Mouse (Mus musculus): ENCODE data around the gene Gpa33. TPM values are rescaled to one million over a fixed set of nuclear protein-coding genes. Genes with fewer than 3 reads are reported as not detected.
A peak's percentile ranks its signal among the peaks of the same experiment; 100 is the strongest.
"Not testable (repeated sequence)": the region's sequence is repeated elsewhere in the genome, so short reads cannot be mapped to it uniquely, and the experiment has no call there.

The Gpa33 gene
- polyA plus RNA-seq, 1 experiment from 2014 or later = 13.4 TPM

DNA sequence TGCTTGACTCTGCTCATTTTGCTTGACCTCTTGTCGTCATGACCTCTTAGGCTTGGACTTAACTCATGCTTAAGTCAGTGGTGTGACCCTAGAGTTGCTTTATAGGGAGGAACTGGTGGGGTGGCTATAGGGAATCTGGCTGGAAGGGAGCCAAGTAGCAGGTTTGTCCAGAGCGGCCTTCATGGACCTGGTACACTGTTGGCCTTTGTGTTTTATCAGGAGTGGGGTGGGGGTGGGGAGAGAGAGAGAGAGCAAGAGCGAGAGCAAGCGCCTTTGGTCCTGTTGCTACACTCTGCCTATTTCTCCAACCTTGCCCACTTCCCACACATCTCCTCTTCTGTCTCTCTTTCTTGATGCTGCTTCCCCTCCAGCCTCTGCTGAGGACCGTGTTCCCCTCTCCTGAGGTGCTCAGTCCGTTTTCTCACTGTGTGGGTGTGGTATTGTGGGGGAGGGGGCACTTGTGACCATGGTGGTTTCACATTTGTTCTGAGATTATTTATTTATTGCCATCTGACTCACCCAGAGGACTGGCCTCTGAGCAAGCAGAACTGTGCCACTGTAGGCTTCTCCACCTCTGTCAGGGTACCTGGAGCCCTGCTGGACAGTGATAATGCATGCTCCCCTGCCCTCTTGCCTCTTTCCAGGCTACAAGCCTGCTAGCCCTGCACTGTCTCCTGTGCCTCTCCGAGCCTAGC is 7.4 kb downstream of the Gpa33 start:
- 53% methylated on average over 7 of the region's 7 CpGs for WGBS
- peak overlapping the region; percentile 40; the same call in 1 of the 2 replicates for H3K27ac ChIP-seq
- H3K4me2 ChIP-seq = no peak overlapping the region
- H3K4me1 ChIP-seq = no peaks in the 10 kb centered on the region
- H3K4me3 ChIP-seq (replicated peaks) = no peak overlapping the region
- no peaks in the 10 kb centered on the region for H3K36me3 ChIP-seq
- no peaks in the 10 kb centered on the region for H3K9me3 ChIP-seq
- ATAC-seq (ENCODE audit: insufficient read depth, low FRiP score, low read depth) = peak; percentile 71
- no peak overlapping the region for H3K9ac ChIP-seq
- H3K27me3 ChIP-seq (replicated peaks) = no peaks in the 10 kb centered on the region

DNA sequence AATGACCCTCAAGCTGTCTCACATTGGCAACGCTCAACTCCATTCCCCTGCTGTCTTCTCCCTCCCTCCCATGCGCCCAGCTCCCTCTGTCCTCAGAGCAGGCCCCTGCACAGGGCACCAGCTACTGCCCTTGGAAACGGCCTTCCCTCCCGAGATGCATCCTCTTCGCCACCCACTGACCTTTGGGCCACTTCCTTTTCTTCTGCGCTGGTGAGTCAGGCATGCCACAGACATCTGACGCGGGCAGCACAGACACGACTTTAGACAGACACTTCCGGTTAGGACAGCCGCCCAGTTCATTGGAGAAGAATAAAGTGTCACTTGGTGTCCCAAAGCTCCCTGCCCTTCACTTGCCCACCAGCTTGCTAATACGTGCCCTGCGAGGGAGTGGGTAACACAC is 8.1 kb downstream of the Gpa33 start:
- WGBS = 54% methylated on average over 13 of the region's 13 CpGs
- Histone ChIP-seq H3K4me1 (no peaks in the 10 kb centered on the region), H3K27me3 (replicated peaks) (no peaks in the 10 kb centered on the region), H3K9me3 (no peaks in the 10 kb centered on the region), H3K4me2 (no peak overlapping the region), H3K36me3 (no peaks in the 10 kb centered on the region), H3K9ac (no peak overlapping the region), H3K4me3 (replicated peaks) (no peak overlapping the region), H3K27ac (0 out of 2 replicates have a peak overlapping the region, but pooled peaks have one; percentile 40)
- ATAC-seq (ENCODE audit: insufficient read depth, low FRiP score, low read depth) = 0 out of 2 replicates have a peak, but pooled peaks have one; percentile 13

DNA sequence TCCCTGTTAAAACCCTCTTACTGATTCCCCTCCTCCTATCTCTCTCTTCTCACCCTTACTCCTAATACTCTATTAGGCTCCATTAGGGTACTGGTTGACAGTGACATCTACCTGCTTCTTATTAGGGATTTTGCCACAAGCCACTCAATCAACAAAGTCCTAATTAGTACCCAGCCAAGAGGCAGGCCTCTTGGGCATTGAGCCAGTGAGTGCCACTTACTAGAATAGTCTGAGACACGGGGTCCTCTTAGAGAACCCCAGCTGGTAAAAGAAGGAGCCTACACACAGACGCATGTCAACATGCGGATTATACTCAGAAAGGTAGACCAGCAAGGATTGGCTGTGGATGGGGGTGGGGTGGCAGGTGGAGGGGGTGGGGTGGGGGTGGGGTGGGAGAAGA is 9.1 kb downstream of the Gpa33 start:
- H3K36me3 ChIP-seq = no peaks in the 10 kb centered on the region
- H3K9ac ChIP-seq = no peak overlapping the region
- no peaks in the 10 kb centered on the region for H3K4me1 ChIP-seq
- 85% methylated on average over 3 of the region's 3 CpGs for WGBS
- no peak overlapping the region for H3K4me2 ChIP-seq
- no peaks in the 10 kb centered on the region for H3K9me3 ChIP-seq
- H3K27ac ChIP-seq = no peak overlapping the region
- no peaks in the 10 kb centered on the region for H3K27me3 ChIP-seq (replicated peaks)
- ATAC-seq (ENCODE audit: insufficient read depth, low FRiP score, low read depth) = no peak
- no peak overlapping the region for H3K4me3 ChIP-seq (replicated peaks)

GRCm38 (mm10) chr1:166139620-166140184 is 9.7 kb downstream of the Gpa33 start:
- H3K4me1 ChIP-seq = no peaks in the 10 kb centered on the region
- no peaks in the 10 kb centered on the region for H3K27me3 ChIP-seq (replicated peaks)
- H3K4me3 ChIP-seq (replicated peaks) = no peak overlapping the region
- 63% methylated on average over 4 of the region's 4 CpGs for WGBS
- no peak overlapping the region for H3K4me2 ChIP-seq
- no peak overlapping the region for H3K27ac ChIP-seq
- no peaks in the 10 kb centered on the region for H3K36me3 ChIP-seq
- H3K9me3 ChIP-seq = no peaks in the 10 kb centered on the region
- no peak for ATAC-seq (ENCODE audit: insufficient read depth, low FRiP score, low read depth)
- H3K9ac ChIP-seq = no peak overlapping the region

DNA sequence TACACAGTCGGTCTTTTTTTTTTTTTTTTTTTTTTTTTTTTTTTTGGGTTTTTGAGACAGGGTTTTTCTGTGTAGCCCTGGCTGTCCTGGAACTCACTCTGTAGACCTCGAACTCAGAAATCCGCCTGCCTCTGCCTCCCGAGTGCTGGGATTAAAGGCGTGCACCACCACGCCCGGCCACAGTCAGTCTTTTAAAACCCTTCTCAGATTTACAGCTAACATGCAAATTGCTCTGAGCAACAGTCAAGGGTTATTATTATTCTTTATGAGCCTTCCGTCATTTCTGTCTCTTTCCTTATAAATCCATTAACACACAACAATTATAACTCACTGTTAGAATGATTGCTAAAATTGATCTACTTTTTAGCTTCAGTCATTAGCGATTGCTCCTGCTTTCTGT is 11.8 kb downstream of the Gpa33 start:
- H3K27ac ChIP-seq; H3K4me1 ChIP-seq; ATAC-seq (ENCODE audit: insufficient read depth, low FRiP score, low read depth); H3K9me3 ChIP-seq; H3K36me3 ChIP-seq; H3K4me2 ChIP-seq; H3K9ac ChIP-seq; H3K27me3 ChIP-seq (replicated peaks); H3K4me3 ChIP-seq (replicated peaks): not testable (repeated sequence)
- 92% methylated on average over 9 of the region's 9 CpGs for WGBS

- 62% methylated on average over 6 of the region's 6 CpGs for WGBS
Observed at GRCm38 (mm10) chr1:166142369-166142768, 12.3 kb downstream of the Gpa33 start.

GRCm38 (mm10) chr1:166146626-166147025 is 16.6 kb downstream of the Gpa33 start:
- ATAC-seq (ENCODE audit: insufficient read depth, low FRiP score, low read depth) = no peak
- H3K36me3 ChIP-seq = no peaks in the 10 kb centered on the region
- H3K27me3 ChIP-seq (replicated peaks) = no peaks in the 10 kb centered on the region
- H3K4me1 ChIP-seq = no peaks in the 10 kb centered on the region
- no peak overlapping the region for H3K4me2 ChIP-seq
- no peak overlapping the region for H3K27ac ChIP-seq
- 80% methylated on average over 11 of the region's 11 CpGs for WGBS
- H3K9ac ChIP-seq = no peak overlapping the region
- no peaks in the 10 kb centered on the region for H3K9me3 ChIP-seq
- H3K4me3 ChIP-seq (replicated peaks) = no peak overlapping the region

More at GRCm38 (mm10) chr1:166142369-166142768, 12.3 kb downstream of the Gpa33 start:
- Histone ChIP-seq H3K9ac (no peak overlapping the region), H3K4me3 (replicated peaks) (no peak overlapping the region), H3K27me3 (replicated peaks) (no peaks in the 10 kb centered on the region), H3K4me1 (no peaks in the 10 kb centered on the region), H3K27ac (no peak overlapping the region), H3K36me3 (no peaks in the 10 kb centered on the region), H3K4me2 (no peak overlapping the region), H3K9me3 (no peaks in the 10 kb centered on the region)
- ATAC-seq (ENCODE audit: insufficient read depth, low FRiP score, low read depth) = no peak

DNA sequence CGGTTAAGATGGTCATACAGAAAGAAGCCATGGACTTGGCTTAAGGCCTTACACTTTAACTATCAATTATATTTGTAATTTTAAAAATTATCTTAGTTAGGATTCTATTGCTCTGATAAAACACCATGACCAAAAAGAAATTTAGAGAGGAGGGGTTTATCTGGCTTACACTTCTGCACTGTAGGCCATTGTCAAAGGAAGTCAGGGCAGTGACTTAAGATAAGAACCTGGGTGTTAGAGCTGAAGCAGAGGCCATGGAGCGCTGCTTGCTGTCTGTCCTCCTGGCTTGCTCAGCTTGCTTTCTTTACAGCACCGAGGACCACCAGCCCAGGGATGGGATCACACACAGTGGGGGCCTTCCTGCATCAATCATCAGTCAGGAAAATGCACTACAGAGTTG is 17.6 kb downstream of the Gpa33 start:
- H3K4me2 ChIP-seq = no peak overlapping the region
- no peak overlapping the region for H3K4me3 ChIP-seq (replicated peaks)
- 64% methylated on average over 3 of the region's 3 CpGs for WGBS
- ATAC-seq (ENCODE audit: insufficient read depth, low FRiP score, low read depth) = no peak
- H3K36me3 ChIP-seq = no peaks in the 10 kb centered on the region
- H3K9me3 ChIP-seq = no peaks in the 10 kb centered on the region
- no peaks in the 10 kb centered on the region for H3K27me3 ChIP-seq (replicated peaks)
- H3K4me1 ChIP-seq = no peaks in the 10 kb centered on the region
- no peak overlapping the region for H3K9ac ChIP-seq
- no peak overlapping the region for H3K27ac ChIP-seq

GRCm38 (mm10) chr1:166149441-166149840 is 19.4 kb downstream of the Gpa33 start:
- no peak for ATAC-seq (ENCODE audit: insufficient read depth, low FRiP score, low read depth)

DNA sequence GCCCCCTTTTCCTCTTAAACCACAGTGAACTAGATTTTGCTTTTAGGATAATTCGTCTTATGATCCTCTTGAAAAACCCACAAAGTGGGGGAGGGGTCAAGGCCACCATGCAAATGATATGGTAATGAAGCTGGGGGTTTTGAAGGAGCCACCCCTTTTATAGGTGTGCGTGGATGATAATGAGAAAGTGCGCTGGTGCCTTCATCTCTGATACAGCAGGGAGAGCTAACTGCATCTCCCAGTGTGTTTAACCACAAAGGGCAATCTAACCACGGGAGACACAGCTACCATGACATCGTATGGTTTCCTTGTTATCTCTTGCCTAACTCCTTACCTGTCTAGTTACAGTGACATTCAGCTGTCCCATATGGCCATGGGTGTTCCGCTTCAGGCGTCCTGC is 20.0 kb downstream of the Gpa33 start:
- WGBS = 81% methylated on average over 7 of the region's 7 CpGs
- Histone ChIP-seq H3K27ac (no peak overlapping the region), H3K4me3 (replicated peaks) (no peak overlapping the region), H3K4me2 (no peak overlapping the region), H3K9me3 (no peaks in the 10 kb centered on the region), H3K9ac (no peak overlapping the region), H3K27me3 (replicated peaks) (peaks cover 7% of the 10 kb centered on the region; the same call in 1 of the 2 replicates), H3K4me1 (0 out of 2 replicates have a peak, but pooled peaks cover 9% of the 10 kb centered on the region), H3K36me3 (no peaks in the 10 kb centered on the region)
- no peak for ATAC-seq (ENCODE audit: insufficient read depth, low FRiP score, low read depth)

More at GRCm38 (mm10) chr1:166149441-166149840, 19.4 kb downstream of the Gpa33 start:
- peaks cover 2% of the 10 kb centered on the region; the same call in 1 of the 2 replicates for H3K27me3 ChIP-seq (replicated peaks)
- 81% methylated on average over 4 of the region's 4 CpGs for WGBS
- H3K4me3 ChIP-seq (replicated peaks) = no peak overlapping the region
- H3K36me3 ChIP-seq = no peaks in the 10 kb centered on the region
- no peak overlapping the region for H3K27ac ChIP-seq
- H3K9ac ChIP-seq = no peak overlapping the region
- H3K4me2 ChIP-seq = no peak overlapping the region
- H3K9me3 ChIP-seq = no peaks in the 10 kb centered on the region
- 0 out of 2 replicates have a peak, but pooled peaks cover 5% of the 10 kb centered on the region for H3K4me1 ChIP-seq

DNA sequence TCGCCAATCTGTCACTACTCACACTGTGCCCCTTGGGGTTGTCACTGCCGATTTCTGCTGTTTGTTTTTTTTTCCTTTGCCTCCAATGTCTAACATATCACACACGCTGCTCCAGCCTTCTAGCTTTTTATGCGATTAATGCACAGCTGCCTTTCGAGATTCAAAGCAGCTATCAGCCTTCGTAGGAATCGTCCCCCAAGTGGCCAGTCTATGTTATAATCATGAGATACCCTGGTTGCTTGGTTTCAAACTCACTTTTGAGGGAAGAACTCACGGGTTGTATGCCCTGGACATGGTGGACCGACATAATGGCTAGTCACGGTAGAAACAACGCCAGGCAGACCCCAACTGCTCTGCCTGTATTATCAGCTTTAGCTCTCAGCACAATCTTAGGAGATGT is 21.3 kb downstream of the Gpa33 start:
- no peak overlapping the region for H3K4me3 ChIP-seq (replicated peaks)
- WGBS = 64% methylated on average over 11 of the region's 11 CpGs
- no peaks in the 10 kb centered on the region for H3K36me3 ChIP-seq
- H3K4me1 ChIP-seq = 0 out of 2 replicates have a peak, but pooled peaks cover 9% of the 10 kb centered on the region
- H3K4me2 ChIP-seq = no peak overlapping the region
- H3K27me3 ChIP-seq (replicated peaks) = peaks cover 15% of the 10 kb centered on the region
- no peak overlapping the region for H3K9ac ChIP-seq
- ATAC-seq (ENCODE audit: insufficient read depth, low FRiP score, low read depth) = no peak
- H3K27ac ChIP-seq = no peak overlapping the region
- H3K9me3 ChIP-seq = no peaks in the 10 kb centered on the region

DNA sequence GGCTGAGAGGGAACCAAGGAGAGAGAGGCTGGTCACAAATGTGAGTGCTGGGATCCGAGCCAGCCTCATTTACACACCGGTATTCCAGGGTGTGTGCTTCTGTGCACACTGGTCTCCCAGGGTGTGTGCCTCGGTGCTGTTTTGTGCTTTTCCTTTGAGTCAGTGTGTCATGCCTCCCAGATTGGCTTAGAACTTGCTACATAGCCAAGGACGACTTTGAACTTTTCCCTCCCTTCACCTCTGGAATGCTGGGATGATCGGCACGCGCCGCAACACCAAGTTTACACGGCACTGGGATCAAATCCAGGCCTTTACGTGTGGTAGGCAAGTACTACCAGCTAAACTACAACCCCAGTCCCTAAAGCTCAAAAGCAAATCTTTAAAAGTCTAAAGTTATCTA is 22.0 kb downstream of the Gpa33 start:
- H3K9me3 ChIP-seq = no peaks in the 10 kb centered on the region
- ATAC-seq (ENCODE audit: insufficient read depth, low FRiP score, low read depth) = no peak
- no peak overlapping the region for H3K9ac ChIP-seq
- H3K27ac ChIP-seq = no peak overlapping the region
- H3K4me1 ChIP-seq = 0 out of 2 replicates have a peak, but pooled peaks cover 9% of the 10 kb centered on the region
- H3K36me3 ChIP-seq = no peaks in the 10 kb centered on the region
- 88% methylated on average over 10 of the region's 10 CpGs for WGBS
- H3K4me2 ChIP-seq = no peak overlapping the region
- no peak overlapping the region for H3K4me3 ChIP-seq (replicated peaks)
- peaks cover 15% of the 10 kb centered on the region for H3K27me3 ChIP-seq (replicated peaks)
